Mouse (Mus musculus) adipocyte (in vitro differentiated cells): ENCODE data around the gene Cux2.

Experiments
- DNase-seq: peaks from one replicate; pipeline ENCODE4 v3.0.0-alpha.2; 2016; ENCODE audit warnings: low spot score

Gene Cux2

DNA sequence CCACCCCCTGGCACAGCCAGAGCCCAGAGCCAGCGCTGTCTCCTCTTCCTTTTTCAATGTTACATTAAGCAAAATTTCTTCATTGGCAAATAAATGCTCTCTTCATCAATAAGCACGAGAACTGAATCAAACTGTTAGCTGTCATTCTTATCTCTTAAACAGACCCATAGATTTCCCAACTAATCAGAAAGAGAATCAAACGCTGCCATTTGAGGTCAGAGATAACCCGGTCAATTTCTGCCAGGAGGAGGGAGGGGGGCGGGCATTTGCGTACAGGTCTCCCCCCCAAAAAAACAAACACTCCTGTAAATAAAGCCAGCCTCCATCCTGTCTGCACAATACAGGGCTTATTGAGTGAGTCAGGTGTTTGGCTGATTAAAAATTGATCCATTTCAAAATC lies 33.2 kb downstream of the Cux2 start:
- no peak for DNase-seq

DNA sequence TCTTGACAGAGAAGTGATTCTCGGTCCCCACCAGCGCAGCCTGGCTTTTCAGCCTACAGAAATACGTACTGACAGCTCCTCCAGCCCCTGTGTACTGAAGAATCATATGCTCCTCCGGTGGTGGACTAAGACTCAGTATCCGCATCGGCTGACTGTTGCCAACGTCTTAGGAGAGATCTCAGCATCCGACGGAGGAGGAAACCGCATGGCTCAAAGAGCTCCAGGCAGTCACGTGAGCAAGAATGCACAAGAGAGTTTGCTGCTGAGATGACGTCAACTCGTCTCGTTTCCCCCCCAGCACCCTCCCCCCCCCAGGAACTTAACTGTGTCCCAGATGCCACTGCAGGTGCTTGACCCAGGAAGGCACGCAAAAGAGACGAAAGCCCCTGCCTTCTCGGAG lies 34.8 kb downstream of the Cux2 start:
- no peak for DNase-seq

DNA sequence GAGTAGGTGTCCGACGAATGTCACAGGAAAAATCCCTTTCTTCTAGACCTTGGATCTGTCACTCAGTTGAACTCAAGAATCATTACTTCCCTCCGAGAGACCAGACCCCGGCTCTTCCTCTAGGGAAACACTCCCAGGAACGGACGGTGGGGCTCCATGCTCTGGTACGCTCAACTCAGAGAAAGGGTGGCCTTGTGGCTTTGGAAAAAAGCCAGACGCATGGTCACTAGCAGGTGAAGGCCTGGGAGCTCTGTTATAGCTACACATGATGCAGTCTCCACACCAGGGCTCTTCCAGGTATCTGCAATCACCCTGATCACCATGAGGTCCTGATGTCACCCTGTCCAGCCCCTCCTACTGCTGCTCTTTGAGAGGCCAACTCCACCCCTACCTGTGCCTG lies 35.2 kb downstream of the Cux2 start:
- no peak for DNase-seq

DNA sequence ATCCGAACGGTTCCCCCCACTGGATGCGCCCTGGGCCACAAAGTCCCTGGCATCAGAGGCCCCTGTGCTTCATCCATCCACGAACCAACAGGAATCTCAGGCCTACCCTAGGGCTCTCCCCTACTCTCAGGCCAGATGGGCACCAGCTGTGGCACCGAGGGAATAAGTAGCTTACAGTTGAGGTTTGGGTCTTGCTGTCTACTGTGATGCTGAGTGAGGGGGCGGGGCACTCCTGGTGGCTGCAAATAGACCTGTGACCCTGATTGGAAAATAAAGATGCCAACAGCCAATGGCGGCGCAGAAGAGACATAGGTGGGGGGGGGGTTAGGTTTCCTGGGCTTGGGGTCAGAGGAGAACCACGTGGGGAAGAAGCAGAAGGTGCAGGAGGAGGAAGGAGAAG lies 38.6 kb downstream of the Cux2 start:
- no peak for DNase-seq

DNA sequence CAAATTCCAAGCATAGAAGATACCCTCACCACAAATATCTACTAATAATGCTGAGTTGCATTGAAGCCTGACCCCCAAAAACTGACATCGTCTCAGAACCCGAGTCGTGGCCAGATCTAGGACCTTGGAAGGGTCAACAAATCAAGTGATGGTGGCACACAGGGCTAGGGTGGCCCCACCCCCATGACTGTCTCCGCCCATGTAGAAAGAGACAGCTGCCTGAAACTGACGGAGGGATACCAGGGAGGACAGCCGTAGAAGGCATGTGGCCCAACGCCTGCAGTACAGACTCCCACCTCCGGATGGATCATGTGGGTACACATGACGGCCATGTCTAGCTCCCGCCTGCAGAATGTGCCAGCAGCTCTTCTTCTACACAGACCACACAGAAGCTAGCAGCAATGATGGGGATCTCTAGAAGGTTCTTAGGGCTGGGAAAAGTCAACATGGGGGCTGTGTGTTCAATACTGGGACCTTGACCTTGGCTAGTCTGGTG lies 41.9 kb downstream of the Cux2 start:
- DNase-seq = no peak

DNA sequence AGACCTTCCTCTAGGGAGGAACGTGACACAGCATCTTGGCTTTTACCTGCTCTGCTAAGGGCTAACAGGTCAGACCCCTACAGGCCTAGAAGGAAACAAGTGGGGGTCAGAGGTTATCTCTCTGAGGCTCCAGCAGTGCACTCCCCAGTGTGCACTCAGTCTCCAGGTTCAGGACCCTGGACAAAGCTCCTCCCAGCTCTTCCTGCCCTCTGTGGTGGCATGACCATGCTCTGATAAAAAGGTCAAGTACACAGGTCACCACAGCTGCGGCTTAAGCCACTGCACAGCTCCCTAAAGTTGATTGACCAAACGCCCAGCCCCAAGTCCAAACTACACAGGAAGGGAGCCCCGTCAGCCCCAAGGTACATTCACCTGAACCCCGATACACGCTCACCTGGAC lies 46.4 kb downstream of the Cux2 start:
- no peak for DNase-seq

DNA sequence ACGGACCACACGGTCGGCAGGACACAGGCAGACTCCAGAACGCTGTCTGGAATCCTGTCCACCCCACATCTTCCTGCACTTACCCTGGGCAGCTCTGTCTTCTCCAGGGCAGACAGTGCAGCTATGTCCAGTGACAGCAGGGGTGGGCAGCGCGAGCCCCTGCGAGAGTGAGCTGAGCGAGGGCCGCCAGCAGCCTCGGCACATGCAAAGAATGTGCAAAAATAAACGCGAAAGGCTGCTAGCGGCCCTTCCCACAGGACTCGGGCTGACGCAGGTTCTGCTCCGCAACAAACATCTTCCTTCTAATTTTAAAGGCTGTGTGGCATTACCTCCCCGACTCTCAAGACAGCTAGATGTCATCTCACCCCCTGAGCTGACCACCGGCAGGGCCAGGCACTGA lies 47.8 kb downstream of the Cux2 start:
- DNase-seq = no peak

DNA sequence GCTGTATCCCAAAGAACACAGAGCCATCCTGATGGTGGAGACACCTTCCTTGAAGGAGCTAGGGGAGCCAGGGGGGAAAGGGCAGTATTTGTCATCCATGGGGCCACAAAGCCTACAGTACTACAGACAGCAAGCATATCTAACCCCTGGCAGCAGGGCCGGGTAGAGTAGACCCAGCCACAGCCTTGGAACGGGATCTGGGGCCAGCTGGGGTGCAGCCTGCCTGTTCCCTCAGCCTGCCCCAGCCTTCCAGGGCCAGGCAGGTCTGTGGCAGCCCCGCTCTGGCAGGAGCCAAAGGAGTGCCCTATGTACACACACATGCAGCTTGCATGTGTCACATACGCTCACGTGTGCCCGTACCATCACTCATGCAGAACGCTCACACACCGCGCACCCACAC lies 48.6 kb downstream of the Cux2 start:
- DNase-seq = no peak

DNA sequence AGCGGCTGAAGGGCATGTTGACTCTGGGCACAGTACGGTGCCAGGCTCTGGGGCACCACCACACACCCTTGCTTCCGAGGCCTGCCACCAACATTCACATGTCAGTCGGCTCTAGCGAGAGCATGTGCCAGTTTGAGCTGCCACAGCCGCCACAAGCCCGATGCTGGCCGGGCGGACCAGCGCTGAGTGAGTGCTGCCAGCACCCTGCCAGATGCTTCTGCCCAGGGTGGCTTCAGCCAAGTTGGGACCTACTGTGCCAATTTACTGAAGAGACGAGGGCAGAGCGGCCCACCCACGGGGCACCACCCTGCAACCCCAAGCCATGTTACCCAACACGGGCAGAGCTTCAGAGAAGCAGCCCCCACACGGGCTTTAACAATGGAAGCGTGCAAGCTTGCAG lies 49.5 kb downstream of the Cux2 start:
- no peak for DNase-seq

DNA sequence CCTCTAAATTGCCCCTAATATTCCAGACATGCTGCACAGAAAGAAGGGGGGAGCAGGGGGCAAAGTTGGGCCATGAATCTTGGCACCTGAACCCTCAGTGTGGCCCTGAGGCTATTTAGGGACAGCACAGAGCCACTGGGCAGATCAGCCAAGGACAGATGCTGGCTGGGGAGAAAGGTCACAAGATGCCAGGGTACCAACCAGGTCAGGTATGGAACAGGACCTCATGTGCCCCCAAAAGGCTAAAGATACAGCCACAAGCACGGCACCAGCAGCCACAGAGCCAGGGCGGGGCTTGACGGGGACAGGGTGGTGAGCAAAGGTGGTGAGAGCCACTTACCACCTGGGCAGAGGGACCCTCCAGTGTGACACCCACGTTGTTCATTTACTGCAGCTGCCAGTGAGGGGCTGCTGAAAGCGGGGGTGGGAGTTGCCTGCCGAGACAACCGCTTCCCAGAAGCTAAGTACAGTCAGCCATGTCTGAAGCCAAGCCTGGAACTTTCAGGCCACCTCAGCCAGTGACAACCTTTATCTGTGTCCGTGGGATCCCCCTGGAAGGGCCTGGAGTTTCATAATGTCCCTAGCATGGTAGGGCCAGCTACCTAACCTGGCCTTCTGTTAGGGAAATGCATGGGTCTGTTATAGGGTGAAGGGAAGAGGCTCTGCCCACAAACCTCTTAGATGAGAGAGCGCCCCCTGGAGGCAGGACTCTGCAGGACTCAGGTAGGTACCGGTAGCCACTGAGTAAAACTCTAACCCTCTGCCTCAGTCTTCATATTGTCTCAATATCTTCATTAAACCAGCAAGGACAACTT lies 50.7 kb downstream of the Cux2 start:
- peak; percentile 12 for DNase-seq

DNA sequence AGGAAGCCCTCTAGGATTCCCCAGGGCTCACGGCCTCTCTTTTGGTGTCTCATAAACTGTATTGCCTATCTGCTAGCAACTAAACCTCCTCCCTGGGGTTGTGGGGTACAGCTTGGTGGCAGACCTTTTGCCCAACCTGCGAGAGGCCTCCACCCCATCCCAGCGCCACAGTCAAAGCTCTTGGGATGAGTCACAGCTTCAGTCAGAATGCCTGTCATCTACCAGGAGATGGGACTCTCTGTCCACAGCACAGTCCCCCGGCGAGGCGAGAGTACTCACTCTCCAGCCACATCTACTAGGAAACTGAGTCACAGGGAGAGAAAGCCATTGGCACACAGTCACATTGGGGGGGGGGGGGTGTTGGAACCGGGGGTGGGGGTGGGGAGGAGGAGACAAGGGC lies 51.6 kb downstream of the Cux2 start:
- DNase-seq = no peak

DNA sequence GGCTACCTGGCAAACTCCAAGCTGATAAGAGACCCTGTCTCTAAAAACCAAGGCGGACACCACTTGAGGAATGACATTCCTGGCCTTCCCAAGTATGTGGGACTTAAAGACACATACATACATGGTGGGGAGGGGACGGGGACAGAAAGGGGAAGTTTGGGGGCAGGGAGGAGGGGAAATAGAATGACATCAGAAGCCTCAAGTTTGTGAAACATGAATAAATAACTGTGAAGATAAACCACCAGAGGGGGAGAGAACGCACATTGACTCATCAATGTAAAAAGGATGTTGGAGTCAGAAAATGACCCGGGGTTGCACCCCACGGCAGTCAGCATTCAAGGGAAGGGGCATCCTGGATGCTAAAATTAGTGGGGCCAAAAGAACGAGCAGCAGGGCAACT lies 53.2 kb downstream of the Cux2 start:
- DNase-seq = no peak

DNA sequence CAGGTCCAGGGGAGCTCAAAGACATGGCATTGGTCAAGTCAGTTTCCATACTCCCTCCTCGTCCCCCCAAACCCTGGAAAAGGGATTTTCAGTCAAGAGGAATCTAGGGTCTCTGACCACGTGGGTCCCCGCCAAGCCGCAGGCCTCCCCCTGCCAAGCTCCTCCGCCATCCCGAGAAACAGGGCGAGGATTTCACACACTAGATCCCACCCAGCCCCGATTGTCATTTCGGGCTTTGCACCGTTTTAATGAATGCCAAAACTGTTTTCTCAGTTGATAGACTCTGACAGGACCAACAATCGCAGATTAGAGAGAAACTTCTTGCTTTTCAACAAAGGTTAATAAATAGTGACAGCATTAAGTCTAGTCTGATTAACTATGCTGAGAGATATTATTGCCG lies 55.1 kb downstream of the Cux2 start:
- no peak for DNase-seq

DNA sequence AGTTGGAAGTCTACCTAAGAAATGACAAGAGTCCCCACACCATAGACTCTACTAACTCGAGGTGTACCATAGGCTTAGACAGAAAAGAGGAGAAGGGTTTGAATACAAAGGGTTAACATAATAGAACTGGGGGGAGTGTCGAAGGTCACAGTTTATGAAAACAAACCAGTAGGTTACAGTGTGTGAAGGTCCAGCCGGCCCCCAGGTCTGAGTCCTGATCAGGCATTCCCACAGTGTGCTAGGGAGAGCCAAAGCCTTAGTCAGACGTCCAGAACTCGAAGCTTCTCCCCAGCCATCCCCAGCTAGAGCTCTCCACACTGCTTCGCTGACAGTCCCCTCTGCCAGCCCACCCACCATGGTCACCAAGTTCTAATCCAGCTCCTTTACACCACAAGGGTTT lies 58.0 kb downstream of the Cux2 start:
- no peak for DNase-seq

DNA sequence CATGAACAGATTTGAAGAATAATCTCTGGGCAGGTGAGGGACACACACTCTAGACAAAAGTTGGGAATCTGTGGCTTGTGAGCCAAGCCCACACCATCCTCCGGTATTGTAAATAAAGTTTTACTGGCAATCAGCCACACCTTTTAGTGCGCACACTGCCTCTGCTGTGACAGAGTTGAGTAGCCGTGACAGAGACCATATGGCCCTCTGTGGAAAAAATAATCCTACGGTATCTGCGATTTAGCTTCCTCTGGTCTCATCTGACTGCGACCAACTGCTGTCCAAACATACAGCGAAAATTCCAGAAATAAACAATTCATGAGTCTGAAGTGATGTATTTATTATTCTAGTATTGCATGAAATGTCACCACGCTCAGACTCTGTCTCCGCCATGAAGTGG lies 64.0 kb downstream of the Cux2 start:
- DNase-seq = no peak

DNA sequence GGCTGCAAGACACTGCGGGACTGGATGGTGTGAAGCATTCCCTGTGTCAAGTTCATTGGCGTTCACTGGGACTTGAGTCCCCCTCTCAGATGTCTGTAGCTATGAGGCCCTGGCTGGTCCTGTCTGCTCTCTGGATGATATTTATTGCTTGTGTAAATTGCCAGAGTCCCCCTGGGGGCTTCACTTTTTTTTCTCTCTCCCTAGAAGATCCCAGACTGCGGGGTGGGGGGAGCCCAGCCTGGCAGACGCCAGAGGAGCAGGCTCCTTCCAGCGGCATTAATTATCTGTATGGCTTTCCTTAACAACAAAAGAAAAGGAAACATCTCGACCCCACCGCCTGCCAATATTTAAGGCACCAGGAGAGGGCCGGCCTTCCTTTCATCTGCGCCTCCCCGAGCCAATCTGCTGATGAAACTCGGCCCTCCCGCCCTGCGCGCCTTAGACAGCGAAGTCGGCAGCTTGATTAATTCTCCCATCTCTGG lies 68.2 kb downstream of the Cux2 start:
- DNase-seq = no peak

DNA sequence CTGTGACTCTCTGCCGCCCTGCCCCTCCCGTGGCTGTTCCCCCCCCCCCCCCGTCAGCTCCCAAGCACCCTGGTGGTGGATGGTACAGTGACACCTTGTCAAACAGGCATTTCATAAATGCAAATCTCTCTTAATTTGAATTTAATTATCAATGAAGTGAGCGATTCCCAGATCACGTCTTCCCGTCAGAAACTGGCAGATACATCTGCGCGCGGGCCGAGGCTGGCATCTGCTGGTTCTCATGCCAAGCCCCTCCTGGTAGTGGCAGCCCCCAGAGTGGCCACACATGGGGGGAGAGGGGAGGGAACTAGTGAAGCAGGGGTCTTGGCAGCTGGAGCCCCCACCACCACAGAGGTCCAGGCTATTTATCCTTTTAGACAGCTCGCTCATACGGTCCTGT lies 73.6 kb downstream of the Cux2 start:
- DNase-seq = no peak

DNA sequence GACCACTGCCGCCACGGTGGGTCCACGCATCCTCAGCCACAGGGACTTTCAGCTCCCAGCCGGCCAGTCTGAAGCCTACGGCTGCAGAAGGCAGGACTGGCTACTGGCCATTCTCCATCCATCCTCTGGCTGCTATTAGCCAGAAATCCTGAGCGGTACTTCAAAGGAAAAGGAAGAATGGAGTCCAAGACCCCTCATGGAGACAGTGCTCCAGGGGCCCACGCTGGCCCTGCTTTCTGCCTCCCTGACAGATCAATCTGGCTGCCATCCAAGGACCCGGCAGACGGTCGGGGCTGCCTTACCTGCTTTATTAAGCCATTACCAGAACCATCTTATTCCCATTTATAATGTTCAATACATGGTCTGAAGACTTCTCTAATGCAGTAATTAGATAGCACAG lies 76.4 kb downstream of the Cux2 start:
- no peak for DNase-seq

DNA sequence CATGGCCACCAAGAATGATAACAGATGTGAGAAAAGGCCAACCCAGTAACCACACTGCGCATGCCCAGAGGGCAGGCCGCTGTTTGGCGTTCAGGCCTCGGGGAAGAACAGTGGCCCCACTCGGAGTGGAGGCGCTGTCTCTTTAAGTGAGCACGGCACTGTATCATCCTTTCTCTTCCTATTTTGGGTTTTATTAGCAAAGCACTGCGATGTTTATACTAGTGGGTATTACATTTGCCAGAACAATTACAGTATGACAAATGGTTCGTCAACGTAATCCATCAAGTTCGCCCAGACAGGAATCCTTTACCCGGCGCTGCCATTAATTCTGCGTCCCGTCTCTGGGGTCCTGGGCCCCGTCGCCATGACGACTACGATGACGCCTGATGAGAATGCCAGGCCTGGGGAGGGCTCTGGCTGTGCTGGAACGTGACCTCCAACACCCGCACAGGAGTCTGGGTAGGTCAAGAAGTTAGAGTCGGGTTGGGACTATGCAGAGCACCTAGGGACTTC lies 77.2 kb downstream of the Cux2 start:
- DNase-seq = no peak

DNA sequence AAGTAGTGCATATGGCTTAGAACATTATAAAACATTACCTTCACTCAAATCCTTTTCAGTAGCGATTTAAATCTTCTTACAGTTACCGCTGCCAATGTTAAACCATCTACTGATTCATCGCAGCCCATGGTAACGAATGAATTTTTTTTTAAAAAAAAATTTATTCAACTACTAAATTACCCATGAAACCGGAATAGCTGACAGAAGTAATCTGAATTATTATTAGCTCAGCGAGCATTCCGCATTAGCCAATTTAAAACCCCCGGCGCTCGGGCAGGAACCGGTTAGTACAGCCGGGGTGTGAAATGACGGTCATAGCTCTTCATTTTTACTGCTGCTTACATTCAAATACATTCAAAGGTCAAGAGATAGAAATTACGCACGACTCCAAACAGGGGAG lies 80.9 kb downstream of the Cux2 start:
- no peak for DNase-seq

DNA sequence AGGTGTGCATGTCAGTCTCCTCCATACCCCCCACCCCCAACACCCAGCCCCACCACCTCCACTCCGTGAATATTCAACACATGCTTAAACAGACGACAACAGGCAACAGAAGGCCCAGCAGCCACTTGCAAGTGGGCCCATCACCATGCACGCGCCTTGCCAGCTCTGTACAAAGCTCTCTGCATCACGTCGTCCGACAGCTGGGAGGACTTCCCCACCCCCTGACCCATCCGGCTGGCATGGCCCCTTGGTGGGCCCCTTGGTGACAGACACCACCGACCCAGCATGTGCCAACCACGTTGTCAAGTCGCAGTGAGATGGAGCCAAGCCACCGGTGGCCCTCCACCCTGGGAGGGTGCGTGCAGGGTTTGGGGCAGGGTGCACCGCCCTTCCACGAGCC lies 81.5 kb downstream of the Cux2 start:
- no peak for DNase-seq

DNA sequence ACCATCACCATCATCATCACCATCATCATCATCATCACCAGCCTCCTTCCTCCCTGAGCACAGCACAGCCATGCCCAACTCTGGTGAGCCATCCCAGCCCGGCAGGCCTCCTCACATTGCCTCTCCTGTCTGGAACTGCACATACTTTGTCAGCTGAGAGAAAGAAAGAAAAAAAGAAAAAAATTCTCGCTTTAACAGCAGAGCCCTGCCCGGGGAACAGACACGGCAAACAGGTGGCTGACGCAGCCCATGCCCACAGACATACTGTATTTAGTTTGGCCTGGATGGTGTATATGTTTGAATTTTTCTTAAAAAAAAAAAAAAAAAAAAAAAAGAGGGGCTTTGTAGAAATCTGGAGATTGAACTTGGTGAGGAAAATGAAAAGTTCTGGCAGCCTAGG lies 82.4 kb downstream of the Cux2 start:
- no peak for DNase-seq

DNA sequence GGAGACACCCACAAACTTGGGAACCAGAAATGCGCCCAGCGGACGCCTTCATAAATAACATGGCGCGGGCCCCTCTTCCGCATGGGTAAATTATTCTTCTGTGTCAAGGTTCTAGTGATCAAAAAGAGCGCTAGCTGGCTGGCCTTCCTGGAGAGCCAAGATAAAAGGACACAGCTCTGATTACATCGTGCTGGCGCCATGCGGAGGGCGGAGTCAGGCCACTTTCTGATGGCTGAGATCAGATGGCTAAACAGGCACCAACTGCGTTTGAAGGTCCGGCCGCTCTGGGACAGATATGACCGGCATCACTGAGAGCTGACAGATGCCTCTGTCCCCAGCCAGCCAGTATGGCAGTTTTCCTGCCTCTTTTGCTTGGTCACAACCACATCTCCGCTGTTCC lies 83.0 kb downstream of the Cux2 start:
- DNase-seq = no peak

DNA sequence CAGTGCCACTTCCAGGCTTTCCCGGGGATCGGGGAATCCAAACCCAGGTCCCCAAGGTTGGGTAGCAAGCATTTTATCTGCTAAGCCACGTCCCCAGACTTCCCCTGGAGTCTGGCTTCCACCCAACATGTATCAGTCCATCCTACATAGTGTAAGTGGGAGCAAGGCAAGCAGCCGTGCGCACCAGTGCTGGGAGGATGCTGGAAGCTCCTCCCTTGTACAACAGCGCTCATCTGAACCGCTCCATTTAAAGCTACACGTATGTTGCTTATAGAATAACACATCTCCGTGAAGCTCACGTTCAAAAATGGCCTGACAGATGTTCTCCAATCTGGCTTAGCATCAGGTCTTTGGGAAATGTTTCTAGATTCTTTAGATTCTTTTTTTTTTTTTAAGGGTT lies 86.9 kb downstream of the Cux2 start:
- DNase-seq = no peak
